33 mouse cellular contexts compared by ENCODE assay signal in genomic region chr11:72642730-72643129, GRCm38 (mm10). TPM values are rescaled to one million over a fixed set of nuclear protein-coding genes. Genes with fewer than 3 reads are reported as not detected.
DNase-seq lines count a peak whose midpoint lies in the region; ATAC-seq and TF ChIP-seq lines count a peak whose summit lies in the region.
"Had no signal": no experiment of that assay in that cellular context is flagged by ENCODE, and none has a peak within 500 bp of the region (broad histone marks: within the 10 kb centered on the region; RNA-seq: fewer than 3 reads in every experiment).

No protein-coding gene starts in this region.

- DNase-seq in heart, postnatal 0 days (ENCODE audit: low spot score), result no peak
- DNase-seq in heart, postnatal 25 days (ENCODE audit: low spot score), result no peak
- peak; percentile 20 for DNase-seq in ES-E14 (ENCODE audit: low read depth, low spot score)
- peak; percentile 89 for DNase-seq in R1 (ENCODE audit: low read depth, low spot score)
- DNase-seq in adipocyte (ENCODE audit: low spot score), result no peak
- DNase-seq in lung, adult 2 months, result no peak
- no peak for DNase-seq in midbrain, embryonic 14.5 days
- DNase-seq: adrenal gland, postnatal 10 days; adrenal gland, postnatal 36 days; cerebellum, adult 11 months; cerebellum, adult 2 months; cerebellum, postnatal 10 days; cerebellum, postnatal 36 days; embryo, embryonic 11 days; forebrain, postnatal 0 days; gastrocnemius, postnatal 25 days; heart, adult 2 months; heart, postnatal 36 days; kidney, adult 11 months; kidney, adult 8-10 months had no signal

- no peak for ATAC-seq in heart, postnatal 0 days (ENCODE audit: insufficient read depth, low read depth)
- ATAC-seq in midbrain, embryonic 14.5 days (ENCODE audit: low FRiP score, low TSS enrichment), result no peak
- ATAC-seq: activated CD4-positive, CD25-positive, alpha-beta regulatory T cell, adult 4 months; CD4-positive, CD25-positive, alpha-beta regulatory T cell, adult 4 months; forebrain, embryonic 14.5 days; forebrain, postnatal 0 days; hindbrain, embryonic 16.5 days; intestine, embryonic 15.5 days; Patski had no signal

- no peak for TF ChIP-seq POLR2A in lung, adult 2 months (IDR thresholded peaks at IDR 0.05; ENCODE audit: borderline replicate concordance, extremely low read depth, low read depth, low read length)

- no peak for TF ChIP-seq CTCF in heart, postnatal 0 days (IDR thresholded peaks at IDR 0.05; ENCODE audit: low read depth)
- no peak for TF ChIP-seq CTCF in lung, adult 2 months (IDR thresholded peaks at IDR 0.05; ENCODE audit: insufficient read depth, low read length)

- in situ Hi-C loops in ES-E14 (cut with MboI; ENCODE audit: low sequenced_read_pairs in 2 of 2, unreplicated experiment in 2 of 2), result no loop called here

- 71% methylated on average over 4 of the region's 4 CpGs for WGBS in heart, postnatal 0 days
- WGBS in lung, adult 2 months, result 50% methylated on average over 4 of the region's 4 CpGs
- 8% methylated on average over 4 of the region's 4 CpGs for WGBS in midbrain, embryonic 14.5 days

- intact Hi-C loops in heart, postnatal 25 days (cut with DNase I), result no loop called here

- TF ChIP-seq EP300 in heart, postnatal 0 days (IDR thresholded peaks at IDR 0.05; ENCODE audit: low read depth), result no peak

- no peaks in the 10 kb centered on the region for H3K36me3 ChIP-seq in heart, postnatal 0 days (replicated peaks; ENCODE audit: control insufficient read depth, insufficient read depth, low read length)
- H3K36me3 ChIP-seq in ES-E14 (ENCODE audit: control insufficient read depth, insufficient read depth, low read length, poor library complexity, severe bottlenecking), result no peaks in the 10 kb centered on the region
- no peaks in the 10 kb centered on the region for H3K36me3 ChIP-seq in midbrain, embryonic 14.5 days (ENCODE audit: control insufficient read depth, insufficient read depth, low read length)
- H3K36me3 ChIP-seq: hindbrain, embryonic 13.5 days; intestine, embryonic 15.5 days had no signal

- H3K9ac ChIP-seq in heart, postnatal 0 days (replicated peaks; ENCODE audit: low read depth, low read length), result no peak overlapping the region
- H3K9ac ChIP-seq in ES-E14 (ENCODE audit: insufficient read depth, low read depth, low read length, poor library complexity, severe bottlenecking), result no peak overlapping the region
- no peak overlapping the region for H3K9ac ChIP-seq in midbrain, embryonic 14.5 days (replicated peaks; ENCODE audit: low read length)
- H3K9ac ChIP-seq: embryonic facial prominence, embryonic 13.5 days; forebrain, postnatal 0 days; heart, embryonic 13.5 days; hindbrain, embryonic 13.5 days; intestine, embryonic 15.5 days had no signal

- H3K4me1 ChIP-seq in heart, postnatal 0 days (ENCODE audit: control insufficient read depth, insufficient read depth), result no peaks in the 10 kb centered on the region
- peaks cover 0 to 9% of the 10 kb centered on the region in 2 experiments; a peak in 2 of 4 replicates for H3K4me1 ChIP-seq in ES-E14 (ENCODE audit: control insufficient read depth in 2 of 2, insufficient read depth in 2 of 2, low read length in 2 of 2, poor library complexity in 1 of 2)
- no peaks in the 10 kb centered on the region; the same call in 1 of the 2 replicates for H3K4me1 ChIP-seq in lung, adult 2 months (ENCODE audit: control insufficient read depth, insufficient read depth, low read length)
- no peaks in the 10 kb centered on the region for H3K4me1 ChIP-seq in midbrain, embryonic 14.5 days (ENCODE audit: control insufficient read depth, insufficient read depth, low read length)
- H3K4me1 ChIP-seq: embryonic facial prominence, embryonic 10.5 days; embryonic facial prominence, embryonic 13.5 days; heart, embryonic 10.5 days; hindbrain, embryonic 13.5 days; intestine, embryonic 15.5 days had no signal

- no peaks in the 10 kb centered on the region for H3K9me3 ChIP-seq in heart, postnatal 0 days (replicated peaks; ENCODE audit: control insufficient read depth, low read length)
- H3K9me3 ChIP-seq in ES-E14 (ENCODE audit: control insufficient read depth, insufficient read depth, low read depth, low read length), result no peaks in the 10 kb centered on the region
- no peaks in the 10 kb centered on the region for H3K9me3 ChIP-seq in midbrain, embryonic 14.5 days (ENCODE audit: control insufficient read depth, low read length)
- H3K9me3 ChIP-seq: embryonic facial prominence, embryonic 13.5 days; heart, embryonic 10.5 days; hindbrain, embryonic 13.5 days; intestine, embryonic 15.5 days had no signal

- no peak overlapping the region for H3K4me3 ChIP-seq in heart, postnatal 0 days (ENCODE audit: low read depth, low read length)
- no peak overlapping the region for H3K4me3 ChIP-seq in ES-E14 (ENCODE audit: insufficient read depth in 1 of 2, low read depth in 1 of 2, low read length in 2 of 2, poor library complexity in 1 of 2, severe bottlenecking in 1 of 2)
- no peak overlapping the region for H3K4me3 ChIP-seq in lung, adult 2 months (replicated peaks; ENCODE audit: extremely low read depth, low read depth, low read length)
- no peak overlapping the region for H3K4me3 ChIP-seq in midbrain, embryonic 14.5 days (replicated peaks; ENCODE audit: low read depth, low read length)
- H3K4me3 ChIP-seq: embryonic facial prominence, embryonic 10.5 days; embryonic facial prominence, embryonic 13.5 days; erythroblast, embryonic 14.5 days; heart, adult 2 months; heart, embryonic 10.5 days; heart, embryonic 13.5 days; hindbrain, embryonic 10.5 days; hindbrain, embryonic 13.5 days; intestine, embryonic 15.5 days had no signal

- H3K27ac ChIP-seq in heart, postnatal 0 days (ENCODE audit: low read depth), result 0 out of 2 replicates have a peak overlapping the region, but pooled peaks have one; percentile 20
- no peak overlapping the region; the same call in 1 of the 2 replicates for H3K27ac ChIP-seq in ES-E14 (ENCODE audit: insufficient read depth, low read depth, low read length, poor library complexity, severe bottlenecking)
- no peak overlapping the region for H3K27ac ChIP-seq in midbrain, embryonic 14.5 days (replicated peaks; ENCODE audit: low read depth, low read length)
- H3K27ac ChIP-seq: embryonic facial prominence, embryonic 10.5 days; embryonic facial prominence, embryonic 13.5 days; heart, adult 2 months; heart, embryonic 10.5 days; heart, embryonic 13.5 days; hindbrain, embryonic 10.5 days; hindbrain, embryonic 13.5 days; intestine, embryonic 15.5 days had no signal

- H3K27me3 ChIP-seq in heart, postnatal 0 days (ENCODE audit: control insufficient read depth, insufficient read depth, low read length), result no peaks in the 10 kb centered on the region
- H3K27me3 ChIP-seq in midbrain, embryonic 14.5 days (ENCODE audit: control insufficient read depth, insufficient read depth, low read length), result no peaks in the 10 kb centered on the region
- H3K27me3 ChIP-seq: embryonic facial prominence, embryonic 13.5 days; heart, embryonic 13.5 days; hindbrain, embryonic 13.5 days; intestine, embryonic 15.5 days; Patski had no signal

- H3K4me2 ChIP-seq in heart, postnatal 0 days (ENCODE audit: low read depth, low read length), result no peak overlapping the region
- no peak overlapping the region for H3K4me2 ChIP-seq in midbrain, embryonic 14.5 days (ENCODE audit: low read length)
- H3K4me2 ChIP-seq: embryonic facial prominence, embryonic 13.5 days; heart, embryonic 13.5 days; hindbrain, embryonic 13.5 days; intestine, embryonic 15.5 days had no signal

TF ChIP-seq in ES-E14, 5 proteins besides CTCF, POLR2A, EP300 and RAD21:
- TF ChIP-seq ZC3H11A (IDR thresholded peaks at IDR 0.05; ENCODE audit: borderline replicate concordance, low read depth, low read length) (no peak), CHD2 (IDR thresholded peaks at IDR 0.05; ENCODE audit: low read depth, low read length) (no peak), HCFC1 (IDR thresholded peaks at IDR 0.05; ENCODE audit: borderline replicate concordance, insufficient read depth, low read length) (no peak), ZNF384 (IDR thresholded peaks at IDR 0.05; ENCODE audit: low read depth, low read length) (peak; percentile 55; the same call in 1 of the 2 replicates)

RNA-seq across cellular contexts. Expression of gene Ube2g1, which starts 35.6 kb away (rescaled TPM):
- total RNA-seq in heart, postnatal 0 days (2014; rRNA removed; ENCODE audit: low replicate concordance), result 47.5 and 51.1 TPM in 2 replicates
- polyA plus RNA-seq in heart, postnatal 0 days (2015; fragmentation: Nextera tagmentation; extraction: Ambion mirVana), result 56.4 and 58.6 TPM in 2 replicates
- 10 to 100 TPM; 63.6 to 66.5 TPM for total RNA-seq in heart, postnatal 25 days (2021)
- total RNA-seq in ES-E14 (2012; rRNA removed), result 24.2 and 27.9 TPM in 2 replicates
- 8.1 and 9.0 TPM in 2 replicates for polyA plus RNA-seq in lung, adult 2 months (2012; rRNA removed)
- polyA plus RNA-seq in midbrain, embryonic 14.5 days (2014; fragmentation: Nextera tagmentation; extraction: Ambion mirVana), result 87.2 and 111 TPM in 2 replicates

RNA-seq across cellular contexts. Expression of gene Ankfy1, which starts 47.1 kb away (rescaled TPM):
- total RNA-seq in heart, postnatal 0 days (2014; rRNA removed; ENCODE audit: low replicate concordance), result 27.4 and 31.0 TPM in 2 replicates
- polyA plus RNA-seq in heart, postnatal 0 days (2015; fragmentation: Nextera tagmentation; extraction: Ambion mirVana), result 6.3 and 7.6 TPM in 2 replicates
- 10 to 100 TPM; 16.6 to 18.5 TPM for total RNA-seq in heart, postnatal 25 days (2021)
- 29.8 and 31.5 TPM in 2 replicates for total RNA-seq in ES-E14 (2012; rRNA removed)
- polyA plus RNA-seq in lung, adult 2 months (2012; rRNA removed), result 22.9 and 33.4 TPM in 2 replicates
- 26.7 and 40.0 TPM in 2 replicates for polyA plus RNA-seq in midbrain, embryonic 14.5 days (2014; fragmentation: Nextera tagmentation; extraction: Ambion mirVana)

Comparison
In these comparisons a context has a peak if more than half of its experiments do, and no peak if none do; other contexts are left out.
1. DNase-seq: peak in ES-E14 (single experiment) and R1 (single experiment); none in heart, postnatal 0 days (single experiment), heart, postnatal 25 days (single experiment), adipocyte (single experiment), lung, adult 2 months (single experiment) and midbrain, embryonic 14.5 days (single experiment).